Mouse (Mus musculus): ENCODE results near the gene 4632433K11Rik. TPM values are rescaled to one million over a fixed set of nuclear protein-coding genes. Genes with fewer than 3 reads are reported as not detected.

4632433K11Rik gene
- polyA plus RNA-seq, 1 experiment from 2014 or later = not detected

GRCm38 (mm10) chr7:5044981-5045380 lies 11.1 kb downstream of the 4632433K11Rik start:
- 79% methylated on average over 2 of the region's 2 CpGs for WGBS
- Histone ChIP-seq H3K9ac (replicated peaks; ENCODE audit: low read length) (no peak overlapping the region), H3K36me3 (ENCODE audit: control insufficient read depth, insufficient read depth, low read length) (no peaks in the 10 kb centered on the region), H3K9me3 (ENCODE audit: control insufficient read depth, low read length) (no peaks in the 10 kb centered on the region), H3K27me3 (ENCODE audit: control insufficient read depth, insufficient read depth, low read length) (no peaks in the 10 kb centered on the region), H3K4me2 (ENCODE audit: low read length) (no peak overlapping the region), H3K27ac (replicated peaks; ENCODE audit: low read depth, low read length) (no peak overlapping the region), H3K4me3 (replicated peaks; ENCODE audit: low read depth, low read length) (no peak overlapping the region), H3K4me1 (ENCODE audit: control insufficient read depth, insufficient read depth, low read length) (no peaks in the 10 kb centered on the region)
- ATAC-seq (ENCODE audit: low FRiP score, low TSS enrichment) = no peak
- DNase-seq = no peak

DNA sequence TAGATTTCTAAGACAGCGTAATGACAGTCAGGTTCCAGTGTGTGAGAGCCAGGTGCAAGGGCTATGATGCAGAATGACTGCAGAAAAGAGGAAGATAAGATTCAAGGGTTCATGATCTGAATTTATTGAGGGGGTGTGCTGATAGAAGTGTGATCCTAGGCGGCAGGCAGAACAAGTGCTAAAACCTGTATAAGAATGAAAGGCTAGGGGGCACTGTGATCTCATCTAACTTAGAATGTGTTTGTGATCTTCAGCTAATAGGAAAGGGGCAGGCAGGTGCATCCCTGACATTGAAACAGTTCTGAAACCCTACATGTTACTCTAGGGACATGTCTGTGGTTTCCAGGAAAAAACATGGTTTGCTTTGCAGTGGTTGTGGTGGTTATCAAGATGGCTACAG lies 12.2 kb downstream of the 4632433K11Rik start:
- DNase-seq = no peak
- H3K4me2 ChIP-seq (ENCODE audit: low read length) = no peak overlapping the region
- ATAC-seq (ENCODE audit: low FRiP score, low TSS enrichment) = no peak

GRCm38 (mm10) chr7:5047313-5047712 lies 13.4 kb downstream of the 4632433K11Rik start:
- Histone ChIP-seq H3K27me3 (ENCODE audit: control insufficient read depth, insufficient read depth, low read length) (no peaks in the 10 kb centered on the region), H3K4me3 (replicated peaks; ENCODE audit: low read depth, low read length) (no peak overlapping the region), H3K9me3 (ENCODE audit: control insufficient read depth, low read length) (no peaks in the 10 kb centered on the region), H3K36me3 (ENCODE audit: control insufficient read depth, insufficient read depth, low read length) (no peaks in the 10 kb centered on the region), H3K4me2 (ENCODE audit: low read length) (no peak overlapping the region), H3K9ac (replicated peaks; ENCODE audit: low read length) (no peak overlapping the region), H3K4me1 (ENCODE audit: control insufficient read depth, insufficient read depth, low read length) (peaks cover 11% of the 10 kb centered on the region), H3K27ac (replicated peaks; ENCODE audit: low read depth, low read length) (no peak overlapping the region)
- no peak for ATAC-seq (ENCODE audit: low FRiP score, low TSS enrichment)
- DNase-seq = peak; percentile 71
- WGBS = 37% methylated on average over 2 of the region's 2 CpGs

More for the DNA sequence above, 12.2 kb downstream of the 4632433K11Rik start:
- Histone ChIP-seq H3K4me1 (ENCODE audit: control insufficient read depth, insufficient read depth, low read length) (peaks cover 8% of the 10 kb centered on the region; the same call in 1 of the 2 replicates), H3K27ac (replicated peaks; ENCODE audit: low read depth, low read length) (no peak overlapping the region), H3K36me3 (ENCODE audit: control insufficient read depth, insufficient read depth, low read length) (no peaks in the 10 kb centered on the region), H3K9ac (replicated peaks; ENCODE audit: low read length) (no peak overlapping the region), H3K9me3 (ENCODE audit: control insufficient read depth, low read length) (no peaks in the 10 kb centered on the region), H3K27me3 (ENCODE audit: control insufficient read depth, insufficient read depth, low read length) (no peaks in the 10 kb centered on the region), H3K4me3 (replicated peaks; ENCODE audit: low read depth, low read length) (no peak overlapping the region)
- WGBS = 74% methylated on average over 2 of the region's 2 CpGs

GRCm38 (mm10) chr7:5051193-5052192 lies 17.6 kb downstream of the 4632433K11Rik start, which contains the start of gene Zfp580:
TSS of gene Zfp580 (plus strand) at chr7:5051538.
- Histone ChIP-seq H3K9ac (replicated peaks; ENCODE audit: low read length) (peak within 1 kb of the TSS; percentile 92), H3K4me2 (ENCODE audit: low read length) (peak within 1 kb of the TSS; percentile 73), H3K4me1 (ENCODE audit: control insufficient read depth, insufficient read depth, low read length) (peaks cover 32% of the 10 kb centered on the region), H3K27me3 (ENCODE audit: control insufficient read depth, insufficient read depth, low read length) (peaks cover 38% of the 10 kb centered on the region), H3K36me3 (ENCODE audit: control insufficient read depth, insufficient read depth, low read length) (no peaks in the 10 kb centered on the region), H3K9me3 (ENCODE audit: control insufficient read depth, low read length) (no peaks in the 10 kb centered on the region), H3K27ac (replicated peaks; ENCODE audit: low read depth, low read length) (peak within 1 kb of the TSS; percentile 87), H3K4me3 (replicated peaks; ENCODE audit: low read depth, low read length) (peak within 1 kb of the TSS; percentile 77)
- peak; percentile 82 for ATAC-seq (ENCODE audit: low FRiP score, low TSS enrichment)
- WGBS = under 1% methylated on average over 65 of the region's 65 CpGs
- DNase-seq = peak; percentile 89

- H3K4me2 ChIP-seq (ENCODE audit: low read length) = peak overlapping the region; percentile 73
- ATAC-seq (ENCODE audit: low FRiP score, low TSS enrichment) (no peak), DNase-seq (peak; percentile 37)
- H3K4me3 ChIP-seq (replicated peaks; ENCODE audit: low read depth, low read length) = peak overlapping the region; percentile 77
- peaks cover 32% of the 10 kb centered on the region for H3K4me1 ChIP-seq (ENCODE audit: control insufficient read depth, insufficient read depth, low read length)
- H3K9ac ChIP-seq (replicated peaks; ENCODE audit: low read length) = peak overlapping the region; percentile 92
- no peaks in the 10 kb centered on the region for H3K36me3 ChIP-seq (ENCODE audit: control insufficient read depth, insufficient read depth, low read length)
- peaks cover 44% of the 10 kb centered on the region for H3K27me3 ChIP-seq (ENCODE audit: control insufficient read depth, insufficient read depth, low read length)
- no peaks in the 10 kb centered on the region for H3K9me3 ChIP-seq (ENCODE audit: control insufficient read depth, low read length)
- 3% methylated on average over 12 of the region's 12 CpGs for WGBS
- no peak overlapping the region for H3K27ac ChIP-seq (replicated peaks; ENCODE audit: low read depth, low read length)
Measured at GRCm38 (mm10) chr7:5052438-5052837, 18.5 kb downstream of the 4632433K11Rik start.

GRCm38 (mm10) chr7:5052931-5053343 lies 19.0 kb downstream of the 4632433K11Rik start:
- H3K9ac ChIP-seq (replicated peaks; ENCODE audit: low read length) = peak overlapping the region; percentile 92
- H3K4me1 ChIP-seq (ENCODE audit: control insufficient read depth, insufficient read depth, low read length) = peaks cover 36% of the 10 kb centered on the region
- H3K27me3 ChIP-seq (ENCODE audit: control insufficient read depth, insufficient read depth, low read length) = peaks cover 49% of the 10 kb centered on the region
- H3K4me2 ChIP-seq (ENCODE audit: low read length) = peak overlapping the region; percentile 73
- no peaks in the 10 kb centered on the region for H3K36me3 ChIP-seq (ENCODE audit: control insufficient read depth, insufficient read depth, low read length)
- H3K27ac ChIP-seq (replicated peaks; ENCODE audit: low read depth, low read length) = no peak overlapping the region
- ATAC-seq (ENCODE audit: low FRiP score, low TSS enrichment) (no peak), DNase-seq (peak; percentile 23)
- WGBS = 3% methylated on average over 45 of the region's 45 CpGs
- H3K4me3 ChIP-seq (replicated peaks; ENCODE audit: low read depth, low read length) = peak overlapping the region; percentile 77
- no peaks in the 10 kb centered on the region for H3K9me3 ChIP-seq (ENCODE audit: control insufficient read depth, low read length)

- Histone ChIP-seq H3K27me3 (ENCODE audit: control insufficient read depth, insufficient read depth, low read length) (peaks cover 51% of the 10 kb centered on the region), H3K27ac (replicated peaks; ENCODE audit: low read depth, low read length) (no peak overlapping the region), H3K9ac (replicated peaks; ENCODE audit: low read length) (peak overlapping the region; percentile 92), H3K4me2 (ENCODE audit: low read length) (peak overlapping the region; percentile 73), H3K9me3 (ENCODE audit: control insufficient read depth, low read length) (no peaks in the 10 kb centered on the region), H3K4me1 (ENCODE audit: control insufficient read depth, insufficient read depth, low read length) (peaks cover 36% of the 10 kb centered on the region), H3K36me3 (ENCODE audit: control insufficient read depth, insufficient read depth, low read length) (no peaks in the 10 kb centered on the region), H3K4me3 (replicated peaks; ENCODE audit: low read depth, low read length) (peak overlapping the region; percentile 77)
- no peak for ATAC-seq (ENCODE audit: low FRiP score, low TSS enrichment)
- WGBS = 6% methylated on average over 32 of the region's 32 CpGs
- DNase-seq = peak; percentile 54
Measured at GRCm38 (mm10) chr7:5053456-5054179, 19.7 kb downstream of the 4632433K11Rik start.

- no peaks in the 10 kb centered on the region for H3K9me3 ChIP-seq (ENCODE audit: control insufficient read depth, low read length)
- peak overlapping the region; percentile 61 for H3K4me3 ChIP-seq (replicated peaks; ENCODE audit: low read depth, low read length)
- no peaks in the 10 kb centered on the region for H3K36me3 ChIP-seq (ENCODE audit: control insufficient read depth, insufficient read depth, low read length)
- WGBS = 1% methylated on average over 55 of the region's 55 CpGs
- H3K27ac ChIP-seq (replicated peaks; ENCODE audit: low read depth, low read length) = peak overlapping the region; percentile 66
- H3K4me1 ChIP-seq (ENCODE audit: control insufficient read depth, insufficient read depth, low read length) = peaks cover 43% of the 10 kb centered on the region
- peak; percentile 79 for DNase-seq
- H3K9ac ChIP-seq (replicated peaks; ENCODE audit: low read length) = peak overlapping the region; percentile 75
- ATAC-seq (ENCODE audit: low FRiP score, low TSS enrichment) = no peak
- H3K27me3 ChIP-seq (ENCODE audit: control insufficient read depth, insufficient read depth, low read length) = peaks cover 51% of the 10 kb centered on the region
- peak overlapping the region; percentile 71 for H3K4me2 ChIP-seq (ENCODE audit: low read length)
Measured at GRCm38 (mm10) chr7:5056651-5057263, 22.8 kb downstream of the 4632433K11Rik start.

All from midbrain, embryonic 14.5 days (tissue).